Mouse (Mus musculus) neural tube, embryonic 14.5 days (tissue): ENCODE data around the gene Dlst. TPM values are rescaled to one million over a fixed set of nuclear protein-coding genes. Genes with fewer than 3 reads are reported as not detected.
A peak's percentile ranks its signal among the peaks of the same experiment; 100 is the strongest.

Experiments used
- ATAC-seq: fragments of 200-750 bp; cut with Nextera tagmentation; 2 replicates; pipeline ENCODE4 v1.8.0; 2017; ENCODE audit warnings: low read depth, mild to moderate bottlenecking, moderate TSS enrichment, moderate library complexity
- H3K27ac ChIP-seq: fragments of 300-500 bp; sonication (generic); 2 replicates; pipeline ENCODE4 v1.5.1; 2014; ENCODE audit warnings: low read depth, mild to moderate bottlenecking, control low read depth, low read length, moderate library complexity, mixed read lengths
- H3K27me3 ChIP-seq: fragments of 300-500 bp; sonication (generic); 2 replicates; pipeline ENCODE4 v1.6.1; 2014; ENCODE audit warnings: low read length; ENCODE audit not compliant: control insufficient read depth, insufficient read depth
- H3K36me3 ChIP-seq: fragments of 300-500 bp; sonication (generic); 2 replicates; pipeline ENCODE4 v1.6.1; 2014; ENCODE audit warnings: low read length, mixed read lengths; ENCODE audit not compliant: control insufficient read depth, insufficient read depth
- H3K4me1 ChIP-seq: fragments of 300-500 bp; sonication (generic); 2 replicates; pipeline ENCODE4 v1.6.1; 2014; ENCODE audit warnings: low read length; ENCODE audit not compliant: control insufficient read depth, insufficient read depth
- H3K4me2 ChIP-seq: fragments of 300-500 bp; sonication (generic); 2 replicates; pipeline ENCODE4 v1.6.1; 2014; ENCODE audit warnings: mild to moderate bottlenecking, low read depth, low read length, control low read depth
- H3K4me3 ChIP-seq: fragments of 300-500 bp; sonication (generic); 2 replicates; pipeline ENCODE4 v1.5.1; 2014; ENCODE audit warnings: low read depth, low read length, control low read depth, mixed read lengths
- H3K9ac ChIP-seq: fragments of 300-500 bp; sonication (generic); replicated peaks from 2 replicates; pipeline ENCODE4 v1.6.1; 2014; ENCODE audit warnings: low read depth, mild to moderate bottlenecking, control low read depth, low read length, mixed read lengths
- H3K9me3 ChIP-seq: fragments of 300-500 bp; sonication (generic); 2 replicates; pipeline ENCODE4 v1.6.1; 2016; ENCODE audit warnings: low read length; ENCODE audit not compliant: control insufficient read depth
- WGBS: fragments of 180-500 bp; shearing (Covaris S2); extraction: QIAGEN DNeasy Blood & Tissue Kit; methylation state at CpG from one replicate; pipeline ENCODE4 v1.1.7; 2014; 5-methylcytosine and 5-hydroxymethylcytosine counted together
- polyA plus RNA-seq: library from polyadenylated mRNA; unstranded; fragments of >200 nt; fragmentation: Nextera tagmentation; extraction: Ambion mirVana; gene quantifications from 2 replicates; pipeline ENCODE4 v1.2.1, GENCODE M21; 2014

Dlst gene
- polyA plus RNA-seq, 1 experiment from 2014 or later = 103 TPM

DNA sequence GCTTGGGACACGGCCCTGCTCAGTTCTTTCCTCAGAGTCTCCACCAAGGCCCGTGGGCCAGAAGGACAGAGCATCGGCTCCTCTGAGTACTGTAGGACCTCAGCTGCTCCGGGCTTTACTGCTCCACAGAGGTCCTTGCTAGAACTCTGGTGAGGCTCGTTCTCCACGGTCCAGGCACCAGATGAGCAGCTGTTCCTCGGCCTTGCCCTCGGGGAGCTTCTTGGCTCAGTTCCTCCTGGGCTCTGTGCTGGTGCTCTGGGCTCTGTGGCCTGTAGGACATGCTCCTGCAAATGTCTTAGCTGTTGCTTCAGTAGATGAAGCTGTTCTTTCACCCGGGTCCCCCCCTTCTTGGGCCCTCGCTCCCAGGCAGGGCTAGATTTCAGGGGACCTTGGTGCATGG, 15.9 kb upstream of the Dlst start:
- no peak overlapping the region for H3K4me3 ChIP-seq
- 68% methylated on average over 10 of the region's 10 CpGs for WGBS
- no peaks in the 10 kb centered on the region for H3K9me3 ChIP-seq
- H3K36me3 ChIP-seq = no peaks in the 10 kb centered on the region
- peak; percentile 35; the same call in 1 of the 2 replicates for ATAC-seq
- H3K27me3 ChIP-seq = no peaks in the 10 kb centered on the region
- H3K9ac ChIP-seq = no peak overlapping the region
- 0 out of 2 replicates have a peak, but pooled peaks cover 3% of the 10 kb centered on the region for H3K4me1 ChIP-seq
- H3K4me2 ChIP-seq = no peak overlapping the region
- H3K27ac ChIP-seq = no peak overlapping the region

DNA sequence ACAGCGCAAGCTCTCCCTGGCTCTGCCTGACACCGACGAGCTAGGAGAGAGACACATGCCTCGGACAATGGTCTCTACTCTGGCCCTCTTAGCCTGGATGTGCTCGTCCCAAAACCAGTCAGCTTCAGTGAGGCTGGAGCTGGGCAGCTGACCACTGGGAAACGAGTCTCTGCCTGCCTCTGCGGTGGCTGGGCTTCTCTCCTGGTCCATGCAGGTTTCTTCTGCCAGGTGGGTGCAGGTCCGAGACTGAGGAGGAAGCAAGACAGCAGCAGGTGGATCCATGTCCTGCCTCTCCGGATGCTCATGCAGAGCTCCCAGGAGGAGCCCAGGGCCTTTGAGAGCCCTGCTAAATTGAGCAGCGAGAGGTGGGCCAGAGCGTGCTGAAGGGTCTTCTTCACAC, 15.5 kb upstream of the Dlst start:
- WGBS = 86% methylated on average over 11 of the region's 11 CpGs
- Histone ChIP-seq H3K4me2 (no peak overlapping the region), H3K9me3 (no peaks in the 10 kb centered on the region), H3K4me3 (no peak overlapping the region), H3K36me3 (no peaks in the 10 kb centered on the region), H3K9ac (no peak overlapping the region), H3K27me3 (no peaks in the 10 kb centered on the region), H3K27ac (no peak overlapping the region), H3K4me1 (0 out of 2 replicates have a peak, but pooled peaks cover 3% of the 10 kb centered on the region)
- ATAC-seq = no peak

GRCm38 (mm10) chr12:85095859-85096258, 14.8 kb upstream of the Dlst start:
- Histone ChIP-seq H3K4me3 (no peak overlapping the region), H3K36me3 (no peaks in the 10 kb centered on the region), H3K27me3 (no peaks in the 10 kb centered on the region), H3K9ac (no peak overlapping the region), H3K4me1 (peaks cover 3% of the 10 kb centered on the region; the same call in 1 of the 2 replicates), H3K9me3 (no peaks in the 10 kb centered on the region), H3K4me2 (no peak overlapping the region), H3K27ac (no peak overlapping the region)
- WGBS = 74% methylated on average over 7 of the region's 7 CpGs
- ATAC-seq = no peak

DNA sequence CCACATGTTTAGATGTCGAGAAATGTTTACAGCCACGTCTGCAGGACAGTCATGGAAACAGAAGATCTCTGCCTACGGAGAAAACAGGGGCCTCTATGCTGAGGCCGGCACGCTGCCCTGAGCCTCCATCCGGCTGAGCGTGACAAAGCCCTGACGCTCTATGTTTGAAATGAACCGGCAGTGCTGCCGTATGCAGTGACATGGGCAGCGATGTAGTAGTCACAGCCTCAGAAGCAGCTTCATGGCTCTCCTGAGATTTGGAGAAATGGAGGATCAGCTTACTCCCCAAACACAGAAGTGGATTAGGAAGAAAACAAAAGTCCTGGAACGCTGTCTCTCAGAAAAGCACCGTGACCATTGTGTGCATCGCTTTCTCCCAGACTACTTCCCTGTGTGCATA, 9.6 kb upstream of the Dlst start:
- H3K27ac ChIP-seq = peak overlapping the region; percentile 22; the same call in 1 of the 2 replicates

DNA sequence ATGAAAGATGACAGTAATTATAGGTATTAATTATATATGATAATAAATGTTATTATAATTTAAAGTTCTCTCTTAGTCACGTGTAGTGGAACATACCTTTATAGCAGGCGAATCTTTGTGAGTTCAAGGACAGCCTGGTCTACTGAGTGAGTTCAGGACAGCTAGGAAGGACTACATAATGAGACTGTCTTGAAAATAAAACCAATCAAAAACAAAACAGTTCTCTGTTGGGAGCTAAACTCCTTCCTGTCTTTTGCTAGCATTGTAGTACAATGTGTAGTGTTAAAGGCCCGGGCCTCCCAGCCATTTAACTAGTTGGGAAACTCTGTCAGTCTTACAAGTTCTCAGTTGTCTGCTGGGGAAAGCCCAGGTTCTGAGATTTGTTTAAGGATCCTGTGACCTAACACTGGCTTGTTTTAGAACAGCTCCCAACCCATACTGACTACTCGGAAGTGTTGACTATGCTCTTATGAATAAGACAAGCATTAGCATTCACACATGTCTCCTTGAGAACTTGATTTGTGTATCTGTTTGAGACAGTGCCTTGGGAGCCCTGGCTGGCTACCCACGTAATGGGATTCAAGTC, 9.0 kb upstream of the Dlst start:
- Histone ChIP-seq H3K4me1 (no peaks in the 10 kb centered on the region; the same call in 1 of the 2 replicates), H3K36me3 (no peaks in the 10 kb centered on the region), H3K27ac (no peak overlapping the region), H3K9me3 (no peaks in the 10 kb centered on the region), H3K9ac (no peak overlapping the region), H3K4me2 (no peak overlapping the region), H3K27me3 (no peaks in the 10 kb centered on the region), H3K4me3 (no peak overlapping the region)
- no peak for ATAC-seq
- 72% methylated on average over 5 of the region's 5 CpGs for WGBS

More for the DNA sequence above, 9.6 kb upstream of the Dlst start:
- Histone ChIP-seq H3K36me3 (no peaks in the 10 kb centered on the region), H3K27me3 (no peaks in the 10 kb centered on the region), H3K9ac (no peak overlapping the region), H3K9me3 (no peaks in the 10 kb centered on the region), H3K4me2 (no peak overlapping the region), H3K4me3 (no peak overlapping the region), H3K4me1 (no peaks in the 10 kb centered on the region; the same call in 1 of the 2 replicates)
- ATAC-seq = no peak
- WGBS = 46% methylated on average over 14 of the region's 14 CpGs

GRCm38 (mm10) chr12:85103096-85103495, 7.5 kb upstream of the Dlst start:
- H3K27ac ChIP-seq = no peak overlapping the region
- H3K9ac ChIP-seq = no peak overlapping the region
- no peak overlapping the region for H3K4me2 ChIP-seq
- no peaks in the 10 kb centered on the region for H3K9me3 ChIP-seq
- H3K4me3 ChIP-seq = no peak overlapping the region
- H3K27me3 ChIP-seq = no peaks in the 10 kb centered on the region
- 81% methylated on average over 8 of the region's 8 CpGs for WGBS
- no peak for ATAC-seq
- H3K4me1 ChIP-seq = no peaks in the 10 kb centered on the region; the same call in 1 of the 2 replicates
- H3K36me3 ChIP-seq = no peaks in the 10 kb centered on the region

- no peak for ATAC-seq
- Histone ChIP-seq H3K4me3 (no peak overlapping the region), H3K36me3 (no peaks in the 10 kb centered on the region), H3K27ac (no peak overlapping the region), H3K9me3 (no peaks in the 10 kb centered on the region), H3K4me2 (no peak overlapping the region), H3K27me3 (no peaks in the 10 kb centered on the region), H3K4me1 (peaks cover 2% of the 10 kb centered on the region; the same call in 1 of the 2 replicates), H3K9ac (no peak overlapping the region)
- WGBS = 79% methylated on average over 8 of the region's 8 CpGs
Measured at GRCm38 (mm10) chr12:85104789-85105188, 5.8 kb upstream of the Dlst start.

- H3K4me2 ChIP-seq = no peak overlapping the region
- H3K4me1 ChIP-seq = peaks cover 6% of the 10 kb centered on the region
- H3K4me3 ChIP-seq = no peak overlapping the region
- no peak overlapping the region for H3K9ac ChIP-seq
- H3K36me3 ChIP-seq = no peaks in the 10 kb centered on the region
- WGBS = 4% methylated on average over 8 of the region's 8 CpGs
- no peaks in the 10 kb centered on the region for H3K27me3 ChIP-seq
- ATAC-seq = no peak
- no peaks in the 10 kb centered on the region for H3K9me3 ChIP-seq
- no peak overlapping the region for H3K27ac ChIP-seq
Measured at GRCm38 (mm10) chr12:85106292-85106691, 4.3 kb upstream of the Dlst start.

- Histone ChIP-seq H3K4me3 (no peak overlapping the region), H3K9me3 (no peaks in the 10 kb centered on the region), H3K27ac (no peak overlapping the region), H3K4me2 (no peak overlapping the region), H3K36me3 (no peaks in the 10 kb centered on the region), H3K4me1 (peaks cover 20% of the 10 kb centered on the region), H3K27me3 (no peaks in the 10 kb centered on the region), H3K9ac (no peak overlapping the region)
- WGBS = 77% methylated on average over 3 of the region's 3 CpGs
- no peak for ATAC-seq
Measured at GRCm38 (mm10) chr12:85108643-85109042, 2.0 kb upstream of the Dlst start.
